Mouse (Mus musculus): ENCODE measurements around the gene Gm10719. TPM values are rescaled to one million over a fixed set of nuclear protein-coding genes. Genes with fewer than 3 reads are reported as not detected.
"Not testable (repeated sequence)": the region's sequence is repeated elsewhere in the genome, so short reads cannot be mapped to it uniquely, and the experiment has no call there.

Gene Gm10719
- polyA plus RNA-seq, 1 experiment from 2014 or later: 0.50 TPM

- H3K4me1 ChIP-seq; H3K36me3 ChIP-seq; H3K27ac ChIP-seq (replicated peaks); H3K4me2 ChIP-seq (replicated peaks); H3K4me3 ChIP-seq; H3K27me3 ChIP-seq; H3K9me3 ChIP-seq; H3K9ac ChIP-seq (replicated peaks); ATAC-seq (ENCODE audit: low FRiP score, low read depth): not testable (repeated sequence)
- 77% methylated on average over 6 of the region's 6 CpGs for WGBS
Measured at GRCm38 (mm10) chr9:3015896-3016295, 1.3 kb upstream of the Gm10719 start.

GRCm38 (mm10) chr9:3018944-3019343, 1.7 kb downstream of the Gm10719 start:
- H3K27me3 ChIP-seq; H3K9me3 ChIP-seq; H3K27ac ChIP-seq (replicated peaks); H3K36me3 ChIP-seq; H3K9ac ChIP-seq (replicated peaks); H3K4me3 ChIP-seq; H3K4me1 ChIP-seq; ATAC-seq (ENCODE audit: low FRiP score, low read depth); H3K4me2 ChIP-seq (replicated peaks): not testable (repeated sequence)
- WGBS: 59% methylated on average over 9 of the region's 9 CpGs

- H3K27ac ChIP-seq (replicated peaks); H3K9me3 ChIP-seq; H3K27me3 ChIP-seq; H3K9ac ChIP-seq (replicated peaks); H3K36me3 ChIP-seq; H3K4me3 ChIP-seq; H3K4me1 ChIP-seq; H3K4me2 ChIP-seq (replicated peaks): not testable (repeated sequence)
- WGBS: 75% methylated on average over 17 of the region's 19 CpGs
- peak; percentile 60 for ATAC-seq (ENCODE audit: low FRiP score, low read depth)
Measured at GRCm38 (mm10) chr9:3019835-3020727, 2.9 kb downstream of the Gm10719 start.

GRCm38 (mm10) chr9:3022316-3023008, 5.3 kb downstream of the Gm10719 start:
- not testable (repeated sequence) for H3K9me3 ChIP-seq; H3K4me3 ChIP-seq; ATAC-seq (ENCODE audit: low FRiP score, low read depth); H3K36me3 ChIP-seq; H3K27ac ChIP-seq (replicated peaks); H3K4me2 ChIP-seq (replicated peaks); H3K9ac ChIP-seq (replicated peaks); H3K4me1 ChIP-seq; H3K27me3 ChIP-seq
- WGBS: 77% methylated on average over 11 of the region's 13 CpGs

GRCm38 (mm10) chr9:3023312-3023984, 6.2 kb downstream of the Gm10719 start, which contains the start of gene Gm10718:
Gene Gm10718 (plus strand): TSS chr9:3023547.
- H3K4me1 ChIP-seq; ATAC-seq (ENCODE audit: low FRiP score, low read depth); H3K9ac ChIP-seq (replicated peaks); H3K9me3 ChIP-seq; H3K27ac ChIP-seq (replicated peaks); H3K36me3 ChIP-seq; H3K4me2 ChIP-seq (replicated peaks); H3K27me3 ChIP-seq; H3K4me3 ChIP-seq: not testable (repeated sequence)
- 74% methylated on average over 12 of the region's 13 CpGs for WGBS

- not testable (repeated sequence) for H3K27ac ChIP-seq (replicated peaks); ATAC-seq (ENCODE audit: low FRiP score, low read depth); H3K4me1 ChIP-seq; H3K36me3 ChIP-seq; H3K9ac ChIP-seq (replicated peaks); H3K4me2 ChIP-seq (replicated peaks); H3K27me3 ChIP-seq; H3K4me3 ChIP-seq; H3K9me3 ChIP-seq
- WGBS: 79% methylated on average over 16 of the region's 16 CpGs
Measured at GRCm38 (mm10) chr9:3023985-3024648, 6.9 kb downstream of the Gm10719 start.

DNA sequence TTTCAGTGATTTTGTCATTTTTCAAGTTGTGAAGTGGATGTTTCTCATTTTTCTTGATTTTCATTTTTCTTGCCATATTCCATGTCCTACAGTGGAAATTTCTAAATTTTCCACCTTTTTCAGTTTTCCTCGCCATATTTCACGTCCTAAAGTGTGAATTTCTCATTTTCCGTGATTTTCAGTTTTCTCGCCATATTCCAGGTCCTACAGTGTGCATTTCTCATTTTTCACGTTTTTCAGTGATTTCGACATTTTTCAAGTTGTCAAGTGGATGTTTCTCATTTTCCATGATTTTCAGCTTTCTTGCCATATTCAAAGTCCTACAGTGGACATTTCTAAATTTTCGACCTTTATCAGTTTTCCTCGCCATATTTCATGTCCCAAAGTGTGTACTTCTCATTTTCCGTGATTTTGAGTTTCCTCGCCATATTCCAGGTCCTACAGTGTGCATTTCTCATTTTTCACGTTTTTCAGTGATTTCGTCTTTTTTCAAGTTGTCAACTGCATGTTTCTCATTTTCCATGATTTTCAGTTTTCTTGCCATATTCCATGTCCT, 7.8 kb downstream of the Gm10719 start, which contains the start of gene Gm10717:
Gene Gm10717, plus strand, starts transcription at position 506 of the 556 bp plus-strand sequence.
- 69% methylated on average over 12 of the region's 12 CpGs for WGBS
- H3K27me3 ChIP-seq; ATAC-seq (ENCODE audit: low FRiP score, low read depth); H3K4me1 ChIP-seq; H3K4me2 ChIP-seq (replicated peaks); H3K27ac ChIP-seq (replicated peaks); H3K36me3 ChIP-seq; H3K9me3 ChIP-seq; H3K4me3 ChIP-seq; H3K9ac ChIP-seq (replicated peaks): not testable (repeated sequence)

- not testable (repeated sequence) for H3K9me3 ChIP-seq; H3K36me3 ChIP-seq; H3K9ac ChIP-seq (replicated peaks); H3K4me3 ChIP-seq; H3K4me2 ChIP-seq (replicated peaks); ATAC-seq (ENCODE audit: low FRiP score, low read depth); H3K27ac ChIP-seq (replicated peaks); H3K27me3 ChIP-seq; H3K4me1 ChIP-seq
- 73% methylated on average over 5 of the region's 6 CpGs for WGBS
Measured at GRCm38 (mm10) chr9:3025653-3026052, 8.4 kb downstream of the Gm10719 start.

DNA sequence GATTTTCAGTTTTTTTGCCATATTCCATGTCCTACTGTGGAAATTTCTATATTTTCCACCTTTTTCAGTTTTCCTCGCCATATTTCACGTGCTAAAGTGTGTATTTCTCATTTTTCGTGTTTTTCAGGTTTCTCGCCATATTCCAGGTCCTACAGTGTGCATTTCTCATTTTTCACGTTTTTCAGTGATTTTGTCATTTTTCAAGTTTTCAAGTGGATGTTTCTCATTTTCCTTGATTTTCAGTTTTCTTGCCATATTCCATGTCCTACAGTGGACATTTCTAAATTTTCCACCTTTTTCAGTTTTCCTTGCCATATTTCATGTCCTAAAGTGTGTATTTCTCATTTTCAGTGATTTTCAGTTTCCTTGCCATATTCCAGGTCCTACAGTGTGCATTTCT, 8.9 kb downstream of the Gm10719 start:
- whole genome bisulfite sequencing: 70% methylated on average over 5 of the region's 5 CpGs
- not testable (repeated sequence) for H3K4me2 ChIP-seq (replicated peaks); H3K27ac ChIP-seq (replicated peaks); H3K4me1 ChIP-seq; H3K9ac ChIP-seq (replicated peaks); H3K4me3 ChIP-seq; H3K9me3 ChIP-seq; H3K27me3 ChIP-seq; H3K36me3 ChIP-seq; ATAC-seq (ENCODE audit: low FRiP score, low read depth)

GRCm38 (mm10) chr9:3026741-3027140, 9.5 kb downstream of the Gm10719 start:
- WGBS: 68% methylated on average over 9 of the region's 9 CpGs
- not testable (repeated sequence) for H3K4me2 ChIP-seq (replicated peaks); H3K9ac ChIP-seq (replicated peaks); ATAC-seq (ENCODE audit: low FRiP score, low read depth); H3K9me3 ChIP-seq; H3K27me3 ChIP-seq; H3K36me3 ChIP-seq; H3K27ac ChIP-seq (replicated peaks); H3K4me1 ChIP-seq; H3K4me3 ChIP-seq

DNA sequence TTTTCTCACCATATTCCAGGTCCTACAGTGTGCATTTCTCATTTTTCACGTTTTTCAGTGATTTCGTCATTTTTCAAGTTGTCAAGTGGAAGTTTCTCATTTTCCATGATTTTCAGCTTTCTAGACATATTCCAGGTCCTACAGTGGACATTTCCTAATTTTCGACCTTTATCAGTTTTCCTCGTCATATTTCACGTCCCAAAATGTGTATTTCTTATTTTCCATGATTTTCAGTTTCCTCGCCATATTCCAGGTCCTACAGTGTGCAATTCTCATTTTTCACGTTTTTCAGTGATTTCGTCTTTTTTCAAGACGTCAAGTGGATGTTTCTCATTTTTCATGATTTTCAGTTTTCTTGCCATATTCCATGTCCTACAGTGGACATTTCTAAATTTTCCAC, 10.0 kb downstream of the Gm10719 start:
- H3K36me3 ChIP-seq; H3K27me3 ChIP-seq; H3K27ac ChIP-seq (replicated peaks); H3K4me3 ChIP-seq; ATAC-seq (ENCODE audit: low FRiP score, low read depth); H3K9ac ChIP-seq (replicated peaks); H3K4me2 ChIP-seq (replicated peaks); H3K9me3 ChIP-seq; H3K4me1 ChIP-seq: not testable (repeated sequence)
- WGBS: 70% methylated on average over 9 of the region's 9 CpGs

All from midbrain, embryonic 12.5 days (tissue).